Mouse (Mus musculus): Measurements from ENCODE around the gene Med6.

GRCm38 (mm10) chr12:81640656-81641055, 45.8 kb upstream of the Med6 start:
- TF ChIP-seq EP300 (IDR thresholded peaks at IDR 0.05; ENCODE audit: insufficient read depth, low read depth, low read length): no peak
- TF ChIP-seq CTCF (IDR thresholded peaks at IDR 0.05): no peak
- TF ChIP-seq POLR2A (IDR thresholded peaks at IDR 0.05; ENCODE audit: insufficient read depth, low read depth, low read length): no peak
